Mouse (Mus musculus) heart, adult 2 months (tissue): ENCODE measurements around the gene Tmem104. TPM values are rescaled to one million over a fixed set of nuclear protein-coding genes. Genes with fewer than 3 reads are reported as not detected.

Experiments
- DNase-seq, 2 experiments: peaks; one replicate each; pipeline ENCODE4 v3.0.0; 2021
- H3K27ac ChIP-seq: fragments of 200-600 bp; 2 replicates; pipeline ENCODE4 v1.8.1; 2022
- H3K27me3 ChIP-seq: fragments of 200-500 bp; 2 replicates; pipeline ENCODE4 v1.6.1; 2012; ENCODE audit warnings: mild to moderate bottlenecking, low read length, inconsistent platforms, mixed read lengths; ENCODE audit not compliant: control insufficient read depth, insufficient read depth
- H3K36me3 ChIP-seq: fragments of 200-500 bp; 2 replicates; pipeline ENCODE4 v1.6.1; 2012; ENCODE audit warnings: low read length, inconsistent platforms; ENCODE audit not compliant: control insufficient read depth, insufficient read depth
- H3K4me1 ChIP-seq: fragments of 200-500 bp; 2 replicates; pipeline ENCODE4 v1.6.1; 2011; ENCODE audit warnings: low read length; ENCODE audit not compliant: control insufficient read depth, insufficient read depth
- H3K4me3 ChIP-seq: fragments of 200-600 bp; 2 replicates; pipeline ENCODE4 v1.8.1; 2022
- H3K79me2 ChIP-seq: fragments of 200-500 bp; replicated peaks from 2 replicates; pipeline ENCODE4 v1.6.1; 2012; ENCODE audit warnings: mild to moderate bottlenecking, inconsistent platforms, low read length, moderate library complexity, mixed read lengths; ENCODE audit not compliant: control insufficient read depth, insufficient read depth
- H3K9ac ChIP-seq: fragments of 200-500 bp; 2 replicates; pipeline ENCODE4 v1.6.1; 2012; ENCODE audit warnings: low read depth, mild to moderate bottlenecking, control low read depth, inconsistent platforms, low read length, mixed read lengths
- CTCF ChIP-seq: fragments of 200-600 bp; IDR thresholded peaks from 2 replicates; pipeline ENCODE4 v1.8.1; 2022; ENCODE audit warnings: antibody characterized with exemption, mild to moderate bottlenecking, moderate library complexity
- EP300 ChIP-seq: fragments of 200-500 bp; IDR thresholded peaks from 2 replicates; pipeline ENCODE4 v1.6.1; 2011; ENCODE audit warnings: low read depth, low read length, control low read depth; ENCODE audit not compliant: insufficient read depth
- POLR2A ChIP-seq: fragments of 200-500 bp; IDR thresholded peaks from 2 replicates; pipeline ENCODE4 v1.6.1; 2011; ENCODE audit warnings: mild to moderate bottlenecking, low read depth, low read length, control low read depth; ENCODE audit not compliant: insufficient read depth
- WGBS: fragments of 180-500 bp; shearing (Covaris S2); methylation state at CpG from one replicate; pipeline ENCODE4 v1.1.7; 2018; 5-methylcytosine and 5-hydroxymethylcytosine counted together
- intact Hi-C: fragments of 180-260 bp; cut with DNase I; formaldehyde crosslinking; loops from one replicate; pipeline ENCODE4 v1.15.1; 2025
- polyA plus RNA-seq: library from polyadenylated mRNA; depleted of rRNA; stranded (reverse); fragments of >200 nt; gene quantifications from 2 replicates; pipeline ENCODE4 v1.2.3, GENCODE M21; 2012
- total RNA-seq, 2 experiments: library from RNA; stranded (reverse); gene quantifications; 2 replicates each; pipeline ENCODE4 v1.2.3; 2021

Tmem104 gene
- total and polyA plus RNA-seq, 3 experiments = 8.8 to 11.6 (median 9.9) TPM

DNA sequence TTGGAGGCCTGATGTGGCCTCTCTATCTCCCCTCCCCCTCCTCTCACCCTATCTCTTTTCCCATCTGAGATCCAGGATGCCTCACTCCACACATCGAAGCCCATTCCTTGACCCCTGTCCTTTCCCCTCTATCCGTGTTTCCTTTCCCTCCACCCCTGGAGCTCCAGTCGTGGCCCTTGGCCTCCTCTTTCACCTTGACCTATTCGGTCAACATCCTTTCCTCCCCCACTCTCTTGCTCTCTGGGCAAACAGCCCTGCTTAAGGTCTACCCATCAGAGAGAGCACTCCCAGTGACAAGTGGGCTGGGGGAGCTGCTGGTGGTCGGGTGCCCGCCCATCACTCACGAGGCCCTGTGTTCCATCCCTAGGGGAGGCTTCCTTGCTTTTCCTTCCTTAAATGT, 86.4 kb downstream of the Tmem104 start:
- WGBS = 60% methylated on average over 7 of the region's 7 CpGs
- Histone ChIP-seq H3K27ac (no peak overlapping the region), H3K36me3 (no peaks in the 10 kb centered on the region), H3K9ac (no peak overlapping the region), H3K79me2 (no peaks in the 10 kb centered on the region), H3K4me3 (no peak overlapping the region), H3K4me1 (peaks cover 1% of the 10 kb centered on the region), H3K27me3 (no peaks in the 10 kb centered on the region)
- no peak for DNase-seq
- intact Hi-C loops = loop anchor here (5.0 kb wide), 1 partner anchor 191 kb away; no protein-coding TSS in a partner anchor
- TF ChIP-seq CTCF (no peak), EP300 (no peak), POLR2A (no peak)

DNA sequence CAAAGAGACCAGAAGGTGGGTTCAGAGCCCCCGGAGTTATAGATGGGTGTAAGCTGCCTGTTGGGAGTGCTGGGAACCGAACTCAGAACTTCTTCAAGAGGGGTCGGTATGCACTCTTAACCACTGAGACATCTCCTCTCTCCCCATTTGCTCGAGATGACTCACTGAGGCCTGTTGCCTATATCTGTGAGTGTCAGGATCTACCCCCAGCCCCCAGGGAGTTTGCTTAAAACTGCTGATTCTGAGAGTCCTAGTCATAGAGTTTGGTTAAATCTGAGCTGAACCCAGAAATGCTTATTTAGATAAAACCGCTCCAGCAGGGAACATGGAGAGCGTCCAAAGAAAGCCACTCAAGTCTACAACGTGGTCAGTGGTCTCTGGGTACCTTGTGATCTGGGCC, 86.9 kb downstream of the Tmem104 start:
- no peak for TF ChIP-seq POLR2A
- no peak for TF ChIP-seq EP300
- TF ChIP-seq CTCF = no peak
- Histone ChIP-seq H3K79me2 (no peaks in the 10 kb centered on the region), H3K27me3 (no peaks in the 10 kb centered on the region), H3K4me3 (no peak overlapping the region), H3K9ac (no peak overlapping the region), H3K27ac (no peak overlapping the region), H3K4me1 (peaks cover 1% of the 10 kb centered on the region), H3K36me3 (no peaks in the 10 kb centered on the region)
- no peak for DNase-seq
- intact Hi-C loops = loop anchor here (5.0 kb wide), 1 partner anchor 192 kb away; no protein-coding TSS in a partner anchor
- 80% methylated on average over 7 of the region's 7 CpGs for WGBS

DNA sequence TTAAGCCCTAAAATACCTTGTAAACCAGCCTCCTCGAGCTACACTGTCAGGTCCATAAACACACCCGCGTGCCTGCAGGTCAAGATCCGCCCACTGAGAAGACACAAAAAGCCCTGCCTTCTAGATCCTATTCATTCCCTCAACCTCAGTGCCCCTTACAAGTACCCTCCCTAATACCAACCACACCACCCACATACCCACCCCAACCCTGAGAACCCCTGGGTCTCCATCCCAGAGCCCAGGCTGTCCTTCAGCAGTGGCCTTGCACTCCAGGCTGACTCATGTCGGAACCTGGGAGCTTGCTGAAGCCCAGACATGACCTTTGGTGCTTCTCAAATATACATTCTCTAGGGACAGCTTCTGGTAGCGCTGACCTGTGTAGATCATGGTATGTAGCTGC, 87.5 kb downstream of the Tmem104 start:
- Histone ChIP-seq H3K4me3 (no peak overlapping the region), H3K36me3 (no peaks in the 10 kb centered on the region), H3K79me2 (no peaks in the 10 kb centered on the region), H3K27ac (no peak overlapping the region), H3K9ac (no peak overlapping the region), H3K4me1 (peaks cover 1% of the 10 kb centered on the region), H3K27me3 (no peaks in the 10 kb centered on the region)
- TF ChIP-seq POLR2A = no peak
- no peak for TF ChIP-seq EP300
- no peak for TF ChIP-seq CTCF
- 92% methylated on average over 6 of the region's 6 CpGs for WGBS
- intact Hi-C loops = loop anchor here (5.0 kb wide), 2 partner anchors 138 to 192 kb away; no protein-coding TSS in a partner anchor
- no peak for DNase-seq

DNA sequence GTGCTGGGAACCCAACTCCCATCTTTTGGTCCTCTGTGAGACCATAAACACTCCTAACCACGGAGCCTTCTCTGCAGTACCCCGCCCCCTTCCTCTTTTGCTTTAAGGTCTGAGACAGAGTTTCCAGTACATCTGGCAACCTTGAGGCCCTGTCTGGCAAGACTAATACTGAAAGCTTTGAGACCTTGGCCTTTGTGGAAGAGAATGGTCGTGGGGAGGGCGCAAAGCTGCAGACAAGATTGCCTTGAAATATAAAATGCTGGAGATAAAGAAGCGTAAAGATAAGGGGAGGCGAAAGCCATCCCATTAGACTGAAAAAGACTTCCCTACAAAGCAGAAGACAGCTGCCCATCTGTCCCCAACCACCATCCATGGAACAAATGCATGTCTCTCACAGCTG, 88.2 kb downstream of the Tmem104 start:
- Histone ChIP-seq H3K79me2 (no peaks in the 10 kb centered on the region), H3K4me1 (peaks cover 1% of the 10 kb centered on the region), H3K9ac (no peak overlapping the region), H3K4me3 (no peak overlapping the region), H3K27ac (no peak overlapping the region), H3K36me3 (no peaks in the 10 kb centered on the region), H3K27me3 (no peaks in the 10 kb centered on the region)
- 73% methylated on average over 6 of the region's 6 CpGs for WGBS
- DNase-seq = no peak
- TF ChIP-seq CTCF (no peak), EP300 (no peak), POLR2A (no peak)
- intact Hi-C loops = loop anchor here (5.0 kb wide), 1 partner anchor 137 kb away; no protein-coding TSS in a partner anchor

DNA sequence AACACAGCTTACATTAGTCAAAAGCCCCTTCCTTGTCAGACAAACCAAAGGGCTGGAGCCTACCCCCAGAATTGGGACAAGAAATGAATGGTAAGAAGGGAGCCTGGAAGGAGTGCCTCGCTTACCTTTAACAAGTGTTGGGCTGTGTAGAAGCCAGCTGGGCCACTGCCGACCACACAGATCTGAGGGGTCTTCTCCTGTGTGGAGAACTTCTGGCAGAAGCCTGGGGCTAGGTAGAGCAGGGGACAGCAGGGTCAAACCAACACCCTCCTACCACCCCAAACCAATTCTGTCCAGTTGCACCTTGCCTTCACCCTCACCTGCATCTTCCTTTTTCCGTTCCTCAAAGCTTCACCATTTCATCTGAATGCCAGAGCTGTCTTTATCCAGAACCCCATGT, 88.7 kb downstream of the Tmem104 start:
- no peak overlapping the region for H3K9ac ChIP-seq
- no peak for TF ChIP-seq POLR2A
- no peak for TF ChIP-seq CTCF
- no peak for TF ChIP-seq EP300
- H3K4me3 ChIP-seq = no peak overlapping the region
- DNase-seq = no peak
- peaks cover 1% of the 10 kb centered on the region for H3K4me1 ChIP-seq
- H3K27ac ChIP-seq = no peak overlapping the region
- no peaks in the 10 kb centered on the region for H3K79me2 ChIP-seq
- no peaks in the 10 kb centered on the region for H3K27me3 ChIP-seq
- intact Hi-C loops = loop anchor here (5.0 kb wide), 1 partner anchor 136 kb away; no protein-coding TSS in a partner anchor
- 74% methylated on average over 3 of the region's 3 CpGs for WGBS
- H3K36me3 ChIP-seq = no peaks in the 10 kb centered on the region

DNA sequence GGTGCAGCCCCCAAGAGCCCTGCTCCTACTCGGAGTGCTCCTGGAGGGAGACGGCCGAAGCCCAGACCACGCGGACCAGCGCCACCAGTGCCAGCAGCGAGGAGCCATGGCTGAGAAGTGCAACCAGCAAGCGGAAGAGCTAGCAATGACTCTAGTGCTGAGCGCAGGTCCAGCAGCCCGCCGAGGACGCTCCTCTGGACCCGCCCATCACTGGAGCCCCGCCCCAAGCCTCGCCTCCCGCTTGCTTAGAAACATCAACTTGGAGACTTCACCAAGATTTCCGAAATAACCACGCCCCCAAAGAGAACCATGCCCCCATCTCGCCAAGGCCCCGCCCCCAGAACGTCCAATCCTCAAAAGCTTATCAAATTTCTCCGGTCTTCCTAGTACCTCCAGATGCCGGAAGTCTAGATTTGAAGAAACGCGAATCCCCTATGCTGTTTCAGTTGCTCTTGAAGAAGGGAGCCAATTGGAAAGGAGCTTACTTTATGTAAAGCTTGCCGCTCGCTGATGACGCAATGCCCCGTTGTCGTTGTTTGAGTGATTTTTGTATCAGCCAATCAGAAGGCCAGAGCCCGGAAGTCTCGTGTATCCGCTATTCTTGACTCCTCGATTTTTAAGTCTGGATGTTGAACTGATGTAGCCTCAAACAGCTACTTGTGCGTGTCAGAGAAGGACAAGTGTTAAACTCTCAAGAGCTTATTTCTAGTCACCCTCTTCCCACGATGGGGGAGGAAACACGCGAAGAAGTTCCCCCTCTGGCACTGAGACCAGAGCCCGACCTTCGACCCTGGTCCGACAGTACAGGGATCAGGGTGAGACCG, 89.7 kb downstream of the Tmem104 start, which contains the start of gene Fdxr:
Gene Fdxr (minus strand): TSS at position 271 of the 824 bp plus-strand sequence.
- intact Hi-C loops = loop anchor here (5.0 kb wide), 1 partner anchor 135 kb away; no protein-coding TSS in a partner anchor
- H3K4me3 ChIP-seq = peak within 1 kb of the TSS; percentile 66

More for the DNA sequence above, 89.7 kb downstream of the Tmem104 start, which contains the start of gene Fdxr:
- Histone ChIP-seq H3K9ac (peak within 1 kb of the TSS; percentile 85), H3K79me2 (no peaks in the 10 kb centered on the region), H3K27ac (peak within 1 kb of the TSS; percentile 90), H3K36me3 (no peaks in the 10 kb centered on the region), H3K27me3 (no peaks in the 10 kb centered on the region), H3K4me1 (peaks cover 1% of the 10 kb centered on the region)
- WGBS = under 1% methylated on average over 42 of the region's 42 CpGs
- DNase-seq = peak; percentile 97 to 99
- peak; percentile 72; the same call in 1 of the 2 replicates for TF ChIP-seq EP300
- TF ChIP-seq POLR2A = peak; percentile 97
- 0 out of 2 replicates have a peak, but pooled peaks have one; percentile 9 for TF ChIP-seq CTCF
